Mouse (Mus musculus) midbrain, embryonic 14.5 days (tissue): ENCODE measurements around the gene Bmpr2. TPM values are rescaled to one million over a fixed set of nuclear protein-coding genes. Genes with fewer than 3 reads are reported as not detected.
A peak's percentile ranks its signal among the peaks of the same experiment; 100 is the strongest.

Experiments used
- ATAC-seq: fragments of 200-750 bp; cut with Nextera tagmentation; 2 replicates; pipeline ENCODE4 v1.8.0; 2017; ENCODE audit warnings: moderate number of reproducible peaks, moderate library complexity; ENCODE audit not compliant: low FRiP score, low TSS enrichment
- DNase-seq: peaks from one replicate; pipeline ENCODE4 v3.0.0-alpha.2; 2015
- H3K27ac ChIP-seq: fragments of 300-500 bp; sonication (generic); replicated peaks from 2 replicates; pipeline ENCODE4 v1.5.1; 2014; ENCODE audit warnings: mild to moderate bottlenecking, low read depth, low read length, moderate library complexity
- H3K27me3 ChIP-seq: fragments of 300-500 bp; sonication (generic); 2 replicates; pipeline ENCODE4 v1.6.1; 2014; ENCODE audit warnings: low read length, control low read depth, mixed read lengths; ENCODE audit not compliant: control insufficient read depth, insufficient read depth
- H3K36me3 ChIP-seq: fragments of 300-500 bp; sonication (generic); 2 replicates; pipeline ENCODE4 v1.6.1; 2014; ENCODE audit warnings: low read length, control low read depth; ENCODE audit not compliant: control insufficient read depth, insufficient read depth
- H3K4me1 ChIP-seq: fragments of 300-500 bp; sonication (generic); 2 replicates; pipeline ENCODE4 v1.6.1; 2014; ENCODE audit warnings: mild to moderate bottlenecking, antibody characterized with exemption, low read length, control low read depth; ENCODE audit not compliant: control insufficient read depth, insufficient read depth
- H3K4me2 ChIP-seq: fragments of 300-500 bp; sonication (generic); 2 replicates; pipeline ENCODE4 v1.6.1; 2014; ENCODE audit warnings: mild to moderate bottlenecking, low read length, moderate library complexity
- H3K4me3 ChIP-seq: fragments of 300-500 bp; sonication (generic); replicated peaks from 2 replicates; pipeline ENCODE4 v1.5.1; 2014; ENCODE audit warnings: low read depth, low read length
- H3K9ac ChIP-seq: fragments of 300-500 bp; sonication (generic); replicated peaks from 2 replicates; pipeline ENCODE4 v1.6.1; 2014; ENCODE audit warnings: mild to moderate bottlenecking, low read length, moderate library complexity
- H3K9me3 ChIP-seq: fragments of 300-500 bp; sonication (generic); 2 replicates; pipeline ENCODE4 v1.6.1; 2016; ENCODE audit warnings: low read length, control low read depth, mixed read lengths; ENCODE audit not compliant: control insufficient read depth
- WGBS: fragments of 180-500 bp; shearing (Covaris S2); extraction: QIAGEN DNeasy Blood & Tissue Kit; methylation state at CpG from one replicate; pipeline ENCODE4 v1.1.7; 2014; 5-methylcytosine and 5-hydroxymethylcytosine counted together
- polyA plus RNA-seq: library from polyadenylated mRNA; unstranded; fragments of >200 nt; fragmentation: Nextera tagmentation; extraction: Ambion mirVana; gene quantifications from 2 replicates; pipeline ENCODE4 v1.2.1, GENCODE M21; 2014

Bmpr2 gene
- polyA plus RNA-seq, 1 experiment from 2014 or later, result 19.0 TPM

DNA sequence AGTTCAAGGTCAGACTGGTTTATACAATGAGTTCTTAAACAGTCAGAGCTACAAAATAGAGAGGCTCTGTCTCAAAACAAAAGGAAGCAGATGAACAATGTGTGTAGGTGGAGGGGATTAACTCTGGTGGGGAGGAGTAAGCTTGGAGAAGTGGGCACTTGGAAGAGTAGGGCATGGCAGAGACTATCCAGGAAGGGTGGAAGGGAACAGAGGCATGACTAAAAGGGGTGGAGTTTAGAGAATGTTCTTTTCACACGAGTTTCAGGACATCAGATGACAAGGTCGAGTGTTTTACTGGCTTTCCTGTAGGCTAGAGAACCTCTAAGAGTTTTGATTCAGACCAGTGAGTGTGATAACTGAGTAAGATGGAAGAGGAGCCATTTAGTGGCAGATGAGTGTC lies 144.5 kb downstream of the Bmpr2 start:
- no peaks in the 10 kb centered on the region for H3K27me3 ChIP-seq
- H3K4me2 ChIP-seq, result no peak overlapping the region
- H3K4me1 ChIP-seq, result no peaks in the 10 kb centered on the region
- no peaks in the 10 kb centered on the region for H3K9me3 ChIP-seq
- no peak overlapping the region for H3K27ac ChIP-seq
- no peak for DNase-seq
- ATAC-seq, result no peak
- H3K36me3 ChIP-seq, result no peaks in the 10 kb centered on the region
- H3K9ac ChIP-seq, result no peak overlapping the region
- WGBS, result 36% methylated on average over 2 of the region's 2 CpGs
- no peak overlapping the region for H3K4me3 ChIP-seq

DNA sequence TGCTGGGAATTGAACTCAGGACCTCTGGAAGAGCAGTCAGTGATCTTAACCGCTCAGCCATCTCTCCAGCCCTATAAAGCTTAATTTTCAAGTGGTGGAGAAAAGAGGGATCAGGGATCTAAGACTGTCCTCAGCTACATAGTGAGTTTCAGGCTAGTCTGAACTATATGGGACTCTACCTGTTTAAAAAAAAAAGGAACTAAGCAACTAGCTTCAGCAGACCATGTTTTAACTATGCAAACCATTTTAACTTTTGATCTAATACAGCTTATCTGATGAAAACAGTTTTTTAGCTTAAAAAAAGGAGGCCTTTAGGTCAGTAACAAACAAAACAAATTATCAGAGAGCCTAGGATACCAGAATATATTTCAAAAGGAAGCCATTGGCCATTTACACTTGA lies 147.7 kb downstream of the Bmpr2 start:
- Histone ChIP-seq H3K36me3 (no peaks in the 10 kb centered on the region), H3K4me2 (no peak overlapping the region), H3K4me1 (peaks cover 21% of the 10 kb centered on the region), H3K27ac (no peak overlapping the region), H3K4me3 (no peak overlapping the region), H3K27me3 (no peaks in the 10 kb centered on the region), H3K9me3 (no peaks in the 10 kb centered on the region), H3K9ac (no peak overlapping the region)
- DNase-seq, result no peak
- 88% methylated on average over 1 of the region's 1 CpGs for WGBS
- no peak for ATAC-seq

DNA sequence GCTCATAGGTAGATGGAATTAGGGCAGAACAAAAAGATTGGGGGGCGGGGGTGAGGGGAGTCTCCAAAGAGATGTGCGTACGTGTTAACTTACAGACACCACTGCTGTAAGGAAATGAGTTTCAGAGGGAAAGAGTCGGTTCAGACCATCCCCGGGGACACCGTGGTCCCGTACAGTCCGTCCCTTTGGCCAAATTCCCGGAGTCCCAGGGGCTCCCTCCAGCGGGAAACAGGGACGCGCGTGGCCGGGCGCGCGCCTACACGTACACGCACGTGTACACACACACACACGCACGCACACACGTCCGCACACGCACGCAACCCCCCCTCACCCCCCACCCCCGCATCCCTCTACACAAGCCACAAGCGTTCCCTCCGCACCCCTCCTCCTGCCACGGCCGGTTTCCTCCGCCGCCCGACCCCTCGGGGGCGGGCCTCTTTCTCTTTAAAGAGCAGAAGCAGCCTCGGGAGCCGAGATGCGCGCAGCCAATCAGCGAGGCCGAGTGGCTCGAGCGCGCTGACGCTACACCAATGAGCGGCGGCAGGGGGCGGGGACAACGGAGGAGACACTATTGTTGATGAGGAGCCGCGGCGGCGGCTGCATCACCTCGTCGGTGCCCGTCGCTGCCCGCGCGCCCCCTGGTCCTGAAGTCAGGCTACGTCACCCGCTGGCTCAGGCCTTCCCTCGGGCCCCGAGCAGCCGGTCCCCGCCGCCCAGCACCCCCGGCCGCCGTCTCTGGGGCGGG lies 149.4 kb downstream of the Bmpr2 start, which contains the start of gene Fam117b:
Gene Fam117b (plus strand): TSS at position 594 of the 745 bp plus-strand sequence.
- Histone ChIP-seq H3K27me3 (no peaks in the 10 kb centered on the region), H3K4me1 (peaks cover 24% of the 10 kb centered on the region), H3K27ac (peak within 1 kb of the TSS; percentile 98), H3K4me2 (peak within 1 kb of the TSS; percentile 80), H3K36me3 (no peaks in the 10 kb centered on the region), H3K4me3 (peak within 1 kb of the TSS; percentile 97), H3K9ac (peak within 1 kb of the TSS; percentile 99), H3K9me3 (no peaks in the 10 kb centered on the region)
- DNase-seq, result peak; percentile 100
- ATAC-seq, result peak; percentile 97
- WGBS, result 1% methylated on average over 67 of the region's 72 CpGs

DNA sequence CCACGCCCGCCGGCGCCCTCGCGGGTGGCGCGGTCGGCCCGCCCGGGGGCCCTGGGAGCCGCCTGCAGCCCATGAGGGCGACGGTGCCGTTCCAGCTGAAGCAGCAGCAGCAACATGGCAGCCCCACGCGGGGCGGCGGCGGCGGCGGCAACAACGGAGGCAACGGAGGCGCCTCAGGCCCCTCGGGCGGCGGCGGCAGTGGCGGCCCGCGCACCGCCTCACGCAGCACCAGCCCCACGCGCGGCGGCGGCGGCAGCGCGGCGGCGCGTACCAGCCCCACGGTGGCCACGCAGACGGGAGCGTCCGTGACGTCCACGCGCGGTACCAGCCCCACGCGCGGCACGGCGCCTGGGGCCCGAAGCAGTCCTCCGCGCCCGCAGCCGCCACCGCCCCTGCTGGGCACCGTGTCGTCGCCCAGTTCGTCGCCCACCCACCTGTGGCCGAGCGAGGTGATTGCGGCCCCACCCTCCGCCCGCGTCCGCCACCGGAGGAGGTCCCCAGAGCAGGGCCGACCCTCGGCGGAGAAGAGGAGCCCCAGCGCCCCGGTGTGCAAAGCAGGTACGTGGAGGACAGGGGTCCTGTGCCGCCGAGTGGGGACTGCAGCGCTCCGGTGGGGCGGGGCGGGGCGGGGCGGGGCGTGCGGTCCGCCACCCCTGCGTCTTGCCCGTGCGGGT lies 150.1 kb downstream of the Bmpr2 start:
- peak overlapping the region; percentile 80 for H3K4me2 ChIP-seq
- peak overlapping the region; percentile 98 for H3K27ac ChIP-seq
- H3K4me3 ChIP-seq, result peak overlapping the region; percentile 97
- DNase-seq, result peak; percentile 68
- no peaks in the 10 kb centered on the region for H3K36me3 ChIP-seq
- peaks cover 24% of the 10 kb centered on the region for H3K4me1 ChIP-seq
- H3K9ac ChIP-seq, result peak overlapping the region; percentile 99
- ATAC-seq, result peak; percentile 69
- WGBS, result under 1% methylated on average over 95 of the region's 98 CpGs
- no peaks in the 10 kb centered on the region for H3K9me3 ChIP-seq
- no peaks in the 10 kb centered on the region for H3K27me3 ChIP-seq

DNA sequence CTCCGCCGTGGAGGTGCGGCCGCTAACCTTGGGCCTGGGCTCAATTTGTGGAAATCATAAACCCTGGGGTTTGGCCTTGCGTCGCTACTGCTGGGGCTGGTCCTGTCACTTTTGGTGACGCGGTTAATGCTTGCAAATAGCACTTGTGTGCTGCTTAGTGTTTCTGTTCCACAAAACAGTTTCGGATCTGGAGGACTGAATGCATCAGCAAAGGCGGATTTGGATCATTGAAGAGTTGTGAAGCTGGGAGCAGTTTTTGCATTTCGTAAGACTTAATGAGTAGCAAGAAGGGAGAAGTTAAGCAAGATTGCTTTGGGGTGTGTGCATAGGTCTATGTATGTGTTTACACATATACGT lies 150.6 kb downstream of the Bmpr2 start:
- DNase-seq, result peak; percentile 54
- no peak for ATAC-seq
- Histone ChIP-seq H3K4me2 (peak overlapping the region; percentile 80), H3K27me3 (no peaks in the 10 kb centered on the region), H3K4me3 (peak overlapping the region; percentile 97), H3K36me3 (no peaks in the 10 kb centered on the region), H3K9ac (peak overlapping the region; percentile 99), H3K9me3 (no peaks in the 10 kb centered on the region), H3K4me1 (peaks cover 24% of the 10 kb centered on the region), H3K27ac (peak overlapping the region; percentile 98)
- WGBS, result 6% methylated on average over 12 of the region's 12 CpGs

DNA sequence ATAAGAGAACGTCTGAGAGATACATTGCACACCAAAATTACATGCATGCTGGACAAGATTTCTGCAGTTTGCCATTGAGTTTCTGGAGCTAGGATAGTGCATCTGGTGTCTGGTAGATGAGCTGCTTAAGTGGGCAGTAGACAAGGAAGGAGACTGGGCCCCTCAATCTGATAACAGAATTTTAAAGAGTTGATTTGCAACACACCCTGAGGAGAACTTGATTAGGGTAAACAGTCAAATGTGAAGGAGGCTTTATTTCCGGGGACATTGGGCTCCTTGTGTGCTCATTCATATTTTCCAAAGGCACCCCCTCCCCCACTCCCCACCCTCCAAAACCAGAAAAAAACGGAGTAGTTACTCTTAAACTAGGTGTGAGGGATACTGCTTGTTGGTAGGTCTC lies 151.6 kb downstream of the Bmpr2 start:
- H3K9ac ChIP-seq, result peak overlapping the region; percentile 99; the same call in 1 of the 2 replicates
- no peak overlapping the region for H3K27ac ChIP-seq

DNA sequence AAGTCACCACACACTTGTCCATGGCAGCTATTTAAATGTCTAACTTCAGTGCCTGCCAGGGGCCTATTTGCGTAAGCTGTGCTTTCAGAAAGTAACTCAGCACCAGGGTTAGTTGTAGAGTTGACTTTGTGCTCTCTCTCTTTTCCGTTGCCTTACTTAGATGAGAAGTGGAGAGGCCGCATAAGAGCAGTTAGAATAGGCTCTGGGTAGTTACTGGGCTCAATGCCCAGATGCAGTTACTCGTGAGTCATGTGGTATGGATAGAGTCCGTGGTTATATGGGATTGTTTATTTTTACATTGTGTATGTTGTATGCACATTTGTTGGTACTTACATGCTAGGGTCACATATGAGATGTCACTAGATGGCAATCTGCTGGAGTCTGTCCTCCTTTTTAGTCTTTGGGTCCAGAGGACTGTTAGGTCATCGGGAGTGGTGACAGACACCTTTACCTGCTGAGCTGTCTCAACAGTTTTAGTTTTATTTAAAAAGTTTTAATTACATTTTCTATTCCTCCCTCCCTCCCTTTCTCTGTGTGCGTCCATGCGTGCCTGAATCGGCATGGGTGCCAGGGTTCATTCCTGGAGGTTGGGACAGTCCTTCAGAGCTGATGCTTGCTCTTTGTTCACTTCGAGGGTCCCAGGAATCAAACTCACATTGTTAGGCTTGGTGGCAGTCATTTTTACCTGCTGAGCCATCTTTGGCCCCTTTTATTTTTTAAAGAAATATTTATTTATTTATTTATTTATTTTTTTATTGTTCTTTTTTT lies 152.8 kb downstream of the Bmpr2 start:
- ATAC-seq (no peak), DNase-seq (no peak)
- 67% methylated on average over 10 of the region's 10 CpGs for WGBS
- H3K4me1 ChIP-seq, result peaks cover 24% of the 10 kb centered on the region
- no peak overlapping the region for H3K27ac ChIP-seq
- H3K9me3 ChIP-seq, result no peaks in the 10 kb centered on the region
- no peak overlapping the region for H3K9ac ChIP-seq
- peak overlapping the region; percentile 80 for H3K4me2 ChIP-seq
- no peaks in the 10 kb centered on the region for H3K36me3 ChIP-seq
- H3K27me3 ChIP-seq, result no peaks in the 10 kb centered on the region
- no peak overlapping the region for H3K4me3 ChIP-seq

More for the DNA sequence above, 151.6 kb downstream of the Bmpr2 start:
- H3K27me3 ChIP-seq, result no peaks in the 10 kb centered on the region
- H3K4me2 ChIP-seq, result peak overlapping the region; percentile 80
- no peaks in the 10 kb centered on the region for H3K36me3 ChIP-seq
- 80% methylated on average over 3 of the region's 3 CpGs for WGBS
- peak overlapping the region; percentile 97 for H3K4me3 ChIP-seq
- no peaks in the 10 kb centered on the region for H3K9me3 ChIP-seq
- ATAC-seq (no peak), DNase-seq (no peak)
- H3K4me1 ChIP-seq, result peaks cover 24% of the 10 kb centered on the region

DNA sequence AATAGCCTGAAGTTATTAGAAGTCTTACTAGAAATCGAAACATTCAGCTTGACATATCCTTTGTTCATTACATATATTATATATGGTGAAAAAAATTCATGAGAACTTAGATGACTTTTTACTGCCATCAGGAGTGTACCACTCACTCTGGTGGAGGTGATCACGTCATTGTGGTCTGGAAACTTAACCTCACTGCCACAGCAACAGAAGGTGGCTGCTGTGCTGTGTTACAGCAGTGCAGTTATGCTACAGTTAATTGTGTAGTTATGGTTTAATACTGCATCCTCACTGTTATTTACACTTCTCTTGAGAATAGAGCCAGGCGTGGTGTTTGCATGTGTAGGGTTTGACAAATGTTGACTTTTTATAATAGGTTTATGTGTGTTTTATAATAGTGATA lies 154.2 kb downstream of the Bmpr2 start:
- WGBS, result 85% methylated on average over 3 of the region's 3 CpGs
- DNase-seq (no peak), ATAC-seq (no peak)
- H3K9ac ChIP-seq, result no peak overlapping the region
- no peaks in the 10 kb centered on the region for H3K9me3 ChIP-seq
- no peak overlapping the region for H3K27ac ChIP-seq
- no peak overlapping the region for H3K4me2 ChIP-seq
- no peak overlapping the region for H3K4me3 ChIP-seq
- H3K36me3 ChIP-seq, result no peaks in the 10 kb centered on the region
- no peaks in the 10 kb centered on the region for H3K27me3 ChIP-seq
- peaks cover 24% of the 10 kb centered on the region for H3K4me1 ChIP-seq
